In genomic region chr14:32960481-32960880, GRCm38 (mm10) we compare ENCODE assay signal across 8 mouse cellular contexts. TPM values are rescaled to one million over a fixed set of nuclear protein-coding genes. Genes with fewer than 3 reads are reported as not detected.
DNase-seq lines count a peak whose midpoint lies in the region; ATAC-seq lines count a peak whose summit lies in the region.

No protein-coding gene starts in this region.

- intact Hi-C loops in gastrocnemius, postnatal 14 days (cut with DNase I; ENCODE audit: low total_unique reads), result loop anchor here (5.0 to 10.0 kb wide), 2 partner anchors 188 to 356 kb away; no protein-coding TSS in a partner anchor

- no peak for ATAC-seq in inflammation-experienced regulatory T-cells, adult 6 months

- DNase-seq in A20 (ENCODE audit: low read depth, low spot score) (peak; percentile 54), R1 (ENCODE audit: low read depth, low spot score) (peak; percentile 53)
- peak; percentile 77 to 79 for DNase-seq in cerebellum, postnatal 14 days
- peak; percentile 67 for DNase-seq in gastrocnemius, postnatal 14 days
- DNase-seq in kidney, postnatal 36 days, result peak; percentile 46 to 78
- DNase-seq in lung, adult 18-20 months, result peak; percentile 30 to 38
- DNase-seq in retina, postnatal 7 days (ENCODE audit: low read depth, low spot score), result peak; percentile 53

RNA-seq across cellular contexts. Expression of gene Lrrc18, which starts 30.7 kb away (rescaled TPM):
- total RNA-seq in gastrocnemius, postnatal 14 days (2021), result not detected
- polyA plus RNA-seq in inflammation-experienced regulatory T-cells, adult 6 months (2017; shearing (Covaris generic)), result under 1 TPM in 2 of 3 experiments, not detected in 1; 0.16 to 0.21 TPM
